Mouse (Mus musculus): ENCODE data around the gene Aknad1.

DNA sequence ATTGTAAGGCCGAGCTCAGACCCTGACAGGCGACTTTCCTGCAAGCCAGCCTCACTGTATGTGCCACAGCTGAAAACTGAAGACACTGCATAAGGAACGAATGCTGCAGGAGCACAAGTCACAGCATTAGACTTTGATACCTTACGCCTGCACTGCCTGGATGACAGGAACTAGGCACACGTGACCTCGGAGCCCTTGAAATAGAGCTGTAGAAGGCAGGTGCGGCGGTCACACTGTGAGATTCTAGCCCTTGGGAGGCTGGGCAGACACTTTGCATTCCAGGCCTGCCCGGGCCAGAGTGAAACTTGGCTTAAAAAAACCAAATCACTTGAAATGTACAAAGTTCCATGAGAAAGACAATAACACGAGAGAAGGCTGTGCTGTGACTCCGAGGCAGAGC, 91.0 kb downstream of the Aknad1 start:
- TF ChIP-seq CHD2 (IDR thresholded peaks at IDR 0.05; ENCODE audit: low read depth, low read length) (no peak), HCFC1 (IDR thresholded peaks at IDR 0.05; ENCODE audit: borderline replicate concordance, insufficient read depth, low read length) (no peak), ZNF384 (IDR thresholded peaks at IDR 0.05; ENCODE audit: low read depth, low read length) (no peak)
